Mouse (Mus musculus): ENCODE results near the gene Fcho1.

DNA sequence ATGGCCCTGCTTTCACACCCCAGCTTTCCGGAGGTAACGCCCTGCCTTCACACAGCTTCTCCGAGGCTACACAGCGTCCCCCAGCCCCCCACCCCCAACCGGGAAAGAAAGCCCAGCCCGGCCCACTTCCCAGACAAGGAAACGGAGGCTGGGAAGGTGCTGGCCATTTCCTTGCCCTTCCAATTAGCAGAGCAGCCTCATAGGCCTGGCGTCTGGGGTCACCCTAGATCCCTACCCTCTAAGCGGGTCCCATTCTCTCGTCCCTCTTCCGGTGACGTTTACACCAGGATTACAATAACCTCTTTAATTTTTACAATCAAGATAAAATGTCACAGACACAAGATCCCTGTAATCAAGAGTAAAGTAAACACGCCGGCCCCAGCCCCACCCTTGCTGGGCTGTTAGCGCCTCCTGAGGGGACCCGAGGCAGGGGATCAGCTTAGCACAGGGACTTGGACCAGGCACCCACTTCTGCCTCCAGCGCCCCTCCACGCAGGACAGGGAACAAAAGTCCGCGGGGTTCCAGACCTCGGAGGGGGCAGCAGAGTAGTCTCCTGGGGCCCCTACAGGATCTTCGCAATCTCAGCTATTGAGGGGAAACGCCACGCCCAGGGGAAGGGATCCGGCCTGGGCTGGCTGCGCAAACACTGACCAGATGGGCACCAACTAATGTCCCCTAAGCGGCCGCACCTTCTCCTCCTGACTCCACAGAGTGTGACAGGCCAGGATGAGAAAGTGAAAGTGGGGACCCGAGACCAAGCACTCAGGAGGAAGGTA, 24.8 kb downstream of the Fcho1 start:
- TF ChIP-seq CTCF (conservative IDR thresholded peaks at IDR 0.05; ENCODE audit: low read length), result no peak
- no peak for TF ChIP-seq NANOG (IDR thresholded peaks at IDR 0.05; ENCODE audit: borderline replicate concordance, low read length)
- TF ChIP-seq POU5F1 (IDR thresholded peaks at IDR 0.05; ENCODE audit: borderline replicate concordance, low read length), result no peak
